ENCODE assay signal across 8 mouse cellular contexts in the genomic region with DNA sequence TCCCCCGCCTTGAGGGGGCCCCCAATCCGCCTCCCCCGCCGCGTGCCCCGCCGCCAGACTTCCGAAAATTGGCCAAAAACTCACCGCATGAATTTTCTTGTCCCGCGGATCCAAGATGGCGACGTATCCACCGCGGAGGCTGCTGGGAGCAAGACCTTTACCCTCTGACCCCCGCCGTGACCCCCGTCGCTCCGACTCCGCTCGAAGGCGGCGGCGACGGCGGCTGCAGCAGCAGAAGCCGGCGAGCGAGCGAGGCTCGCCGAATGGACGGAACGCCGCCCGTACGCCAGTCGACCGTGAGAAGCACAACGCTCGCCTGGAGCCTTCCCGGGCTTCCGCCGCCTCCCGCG. TPM values are rescaled to one million over a fixed set of nuclear protein-coding genes. Genes with fewer than 3 reads are reported as not detected.
DNase-seq lines count a peak whose midpoint lies in the region; ATAC-seq lines count a peak whose summit lies in the region.

A gene (minus strand): TSS at position 143 of the 350 bp plus-strand sequence.

- peak within 1 kb of the TSS; percentile 99 for H3K27ac ChIP-seq in intestine, embryonic 14.5 days (ENCODE audit: low read depth)

- peak; percentile 86 for ATAC-seq in intestine, embryonic 14.5 days (replicated peaks; ENCODE audit: low FRiP score, low TSS enrichment, low read depth)

- peak within 1 kb of the TSS; percentile 67 for H3K4me2 ChIP-seq in intestine, embryonic 14.5 days (ENCODE audit: low read length)

- peak within 1 kb of the TSS; percentile 97 for H3K9ac ChIP-seq in intestine, embryonic 14.5 days (ENCODE audit: low read length)

- H3K9me3 ChIP-seq in intestine, embryonic 14.5 days (ENCODE audit: control insufficient read depth, low read length) = no peaks in the 10 kb centered on the region

- WGBS in intestine, embryonic 14.5 days = under 1% methylated on average over 47 of the region's 47 CpGs

- no peaks in the 10 kb centered on the region for H3K27me3 ChIP-seq in intestine, embryonic 14.5 days (replicated peaks; ENCODE audit: control insufficient read depth, insufficient read depth, low read length)

- intact Hi-C loops in left cerebral cortex, postnatal 14 days (cut with DNase I) = loop anchor here (5.0 kb wide), 1 partner anchor 109 kb away; a partner anchor contains a TSS

- H3K4me3 ChIP-seq in intestine, embryonic 14.5 days (ENCODE audit: low read depth, low read length) = peak within 1 kb of the TSS; percentile 95

- peaks cover 8% of the 10 kb centered on the region; the same call in 1 of the 2 replicates for H3K4me1 ChIP-seq in intestine, embryonic 14.5 days (replicated peaks; ENCODE audit: control insufficient read depth, insufficient read depth, low read length)

- H3K36me3 ChIP-seq in intestine, embryonic 14.5 days (ENCODE audit: control insufficient read depth, insufficient read depth, low read length) = peaks cover 8% of the 10 kb centered on the region; the same call in 1 of the 2 replicates

- DNase-seq in adrenal gland, adult (ENCODE audit: inconsistent age in 2 of 2, low spot score in 1 of 2) = peak; percentile 94 to 98
- DNase-seq in embryo, embryonic 10.5 days (ENCODE audit: low spot score) = peak; percentile 93
- DNase-seq in gastrocnemius, postnatal 25 days = peak; percentile 91
- peak; percentile 96 for DNase-seq in intestine, embryonic 14.5 days (ENCODE audit: low spot score)
- DNase-seq in left cerebral cortex, postnatal 14 days (ENCODE audit: low spot score in 2 of 2) = peak; percentile 91 to 96
- peak; percentile 93 for DNase-seq in mesoderm, embryonic 11.5 days (ENCODE audit: low read depth, low spot score)
- peak; percentile 83 to 89 for DNase-seq in right cerebral cortex, postnatal 36 days (ENCODE audit: low spot score in 2 of 2)
- DNase-seq in yolk sac, embryonic 10.5 days (ENCODE audit: low spot score) = peak; percentile 95

RNA-seq across cellular contexts. Expression of the gene that starts here (rescaled TPM):
- 10 to 100 TPM; 29.7 to 32.6 TPM for total RNA-seq in gastrocnemius, postnatal 25 days (2021)
- 95.4 and 101 TPM in 2 replicates for polyA plus RNA-seq in intestine, embryonic 14.5 days (2014; fragmentation: Nextera tagmentation; extraction: Ambion mirVana)
- 10 to 100 TPM; 61.5 to 75.1 TPM for total RNA-seq in left cerebral cortex, postnatal 14 days (2021)

Comparison
In these comparisons a context has a peak if more than half of its experiments do, and no peak if none do; other contexts are left out.
1. Peak in every context shown above with its lines: DNase-seq, ATAC-seq, H3K4me3 ChIP-seq and H3K27ac ChIP-seq.